Mouse (Mus musculus) thymus, adult 2 months (tissue): ENCODE data around the gene Ang.

Source experiments
- CTCF ChIP-seq: fragments of 200-500 bp; IDR thresholded peaks from 2 replicates; pipeline ENCODE4 v1.5.1; 2012; ENCODE audit warnings: mild to moderate bottlenecking, control low read depth, low read length, moderate library complexity, borderline replicate concordance; ENCODE audit not compliant: control insufficient read depth, poor library complexity, insufficient read depth; ENCODE audit errors: extremely low read depth
- POLR2A ChIP-seq: fragments of 200-500 bp; IDR thresholded peaks from 2 replicates; pipeline ENCODE4 v1.6.1; 2012; ENCODE audit warnings: mild to moderate bottlenecking, low read length, control low read depth, moderate library complexity; ENCODE audit not compliant: control insufficient read depth, poor library complexity, insufficient read depth; ENCODE audit errors: extremely low read depth

- no peak for TF ChIP-seq CTCF
- no peak for TF ChIP-seq POLR2A
These were observed 59.4 kb downstream of the Ang start for GRCm38 (mm10) chr14:51150206-51150831.
